Mouse (Mus musculus) cerebellum, adult 9-11 months (tissue): Measurements from ENCODE around the gene 1500015O10Rik.

Experiments
- DNase-seq: peaks from one replicate; pipeline ENCODE4 v3.0.0; 2022

The 1500015O10Rik gene

DNA sequence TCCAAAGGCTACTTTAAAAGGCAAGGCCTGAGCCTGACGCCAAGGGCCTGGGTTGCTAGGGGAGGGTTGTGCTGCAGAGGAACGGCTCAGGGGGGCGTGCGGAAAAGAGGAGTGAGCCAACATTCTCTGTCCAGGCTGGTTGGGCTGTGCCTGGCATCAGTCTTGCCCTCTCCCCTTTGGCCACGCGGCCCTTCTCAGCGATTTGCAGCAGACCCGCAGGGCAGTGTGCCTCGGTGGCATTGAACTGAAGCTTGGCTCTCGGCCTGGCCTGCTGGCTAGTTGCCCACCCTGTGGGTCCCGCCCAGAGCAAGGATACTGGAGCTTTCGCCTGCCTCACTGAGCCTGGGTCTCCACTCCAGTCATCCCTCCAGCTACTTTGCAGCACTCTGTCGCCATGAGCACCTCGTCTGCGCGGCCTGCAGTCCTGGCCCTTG lies at the start of gene 1500015O10Rik:
TSS of gene 1500015O10Rik (plus strand) at position 112 of the 434 bp plus-strand sequence.
- DNase-seq, result peak; percentile 45

DNA sequence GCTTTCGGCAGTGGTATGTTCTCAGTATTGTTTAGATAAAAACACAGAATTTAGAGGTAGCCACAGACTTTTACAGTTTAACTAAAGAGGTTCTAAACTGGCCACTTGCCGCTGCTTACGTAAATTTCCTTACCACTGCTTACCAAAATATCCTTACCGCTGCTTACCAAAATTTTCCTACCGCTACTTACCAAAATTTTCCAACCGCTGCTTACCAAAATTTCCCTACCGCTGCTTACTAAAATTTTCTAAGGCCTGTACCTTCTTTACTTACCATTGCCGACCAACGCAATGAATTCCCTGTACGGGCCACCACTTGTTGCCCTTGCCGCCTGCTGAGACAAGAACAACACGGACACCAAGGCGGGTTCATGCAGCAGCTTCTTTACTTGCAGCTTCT lies 40.4 kb upstream of the 1500015O10Rik start:
- no peak for DNase-seq

DNA sequence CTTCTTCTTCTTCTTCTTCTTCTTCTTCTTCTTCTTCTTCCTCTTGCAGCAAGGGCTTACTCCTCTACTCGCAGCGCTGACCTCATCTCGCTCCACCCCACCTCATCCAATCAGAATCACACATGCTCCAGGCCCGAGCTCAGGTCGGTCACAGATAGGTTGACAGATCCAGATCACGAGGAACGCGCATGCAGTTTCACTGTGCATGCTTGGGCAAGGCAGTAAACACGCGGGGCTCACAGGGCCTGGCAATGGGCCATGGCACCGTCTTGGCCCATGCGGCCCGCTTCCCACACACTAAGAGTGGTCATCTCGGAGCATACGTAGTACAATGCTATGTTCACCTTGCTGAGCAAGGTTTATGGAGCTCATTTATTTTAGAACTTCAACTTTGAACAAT lies 39.9 kb upstream of the 1500015O10Rik start:
- DNase-seq, result no peak

DNA sequence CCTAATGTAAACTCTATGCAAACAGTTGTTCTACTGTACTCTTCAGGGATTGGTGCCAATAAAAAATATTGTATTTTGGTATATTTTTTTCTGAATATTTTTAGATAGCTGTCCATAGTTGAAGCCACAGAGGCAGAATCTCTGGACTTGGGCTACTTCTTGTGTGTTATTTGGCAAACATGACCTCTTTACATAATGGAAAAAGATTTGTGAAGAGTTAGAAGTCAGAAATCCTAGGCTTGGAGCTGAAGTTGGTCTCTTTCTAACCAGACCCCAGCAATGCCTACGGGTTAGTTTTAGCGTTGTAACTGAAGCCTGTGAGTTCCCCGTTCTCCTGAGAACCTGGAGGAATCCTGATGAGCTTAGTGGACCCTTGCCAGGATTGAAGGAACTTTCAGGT lies 36.3 kb upstream of the 1500015O10Rik start:
- DNase-seq, result no peak

DNA sequence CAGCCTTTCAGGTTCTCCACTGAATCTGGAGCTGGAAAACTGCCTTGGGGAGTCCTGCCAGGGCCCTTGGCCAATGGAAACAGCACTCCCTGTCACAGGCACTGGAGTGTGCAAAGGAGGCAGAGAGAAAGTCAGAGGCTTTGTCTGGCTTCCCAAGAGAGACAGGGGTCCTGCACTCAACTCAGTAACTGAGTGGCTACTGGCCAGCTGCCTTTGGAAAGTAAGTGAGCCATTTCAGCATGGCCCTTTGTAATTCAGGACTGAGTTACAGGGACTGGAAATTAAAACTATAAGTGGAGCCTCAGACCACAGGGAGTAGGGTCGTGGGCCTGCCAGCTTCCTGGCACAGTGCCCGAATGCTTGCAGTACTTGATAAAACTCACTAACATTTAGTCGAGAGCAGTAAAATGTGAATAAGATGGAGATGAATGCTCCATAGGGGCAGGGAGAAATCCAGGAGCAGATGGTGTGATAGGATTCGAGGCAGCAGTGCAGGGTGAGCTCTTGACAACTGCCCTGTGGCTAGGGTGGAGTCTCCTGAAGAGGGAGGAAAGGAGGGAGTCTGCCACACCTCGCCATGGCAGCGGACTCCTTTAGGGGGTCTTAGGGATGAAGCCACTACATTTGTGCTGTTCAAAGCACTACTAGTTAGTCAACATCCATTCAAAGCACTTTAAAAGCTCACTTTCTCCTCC lies 35.4 kb upstream of the 1500015O10Rik start:
- peak; percentile 86 for DNase-seq

DNA sequence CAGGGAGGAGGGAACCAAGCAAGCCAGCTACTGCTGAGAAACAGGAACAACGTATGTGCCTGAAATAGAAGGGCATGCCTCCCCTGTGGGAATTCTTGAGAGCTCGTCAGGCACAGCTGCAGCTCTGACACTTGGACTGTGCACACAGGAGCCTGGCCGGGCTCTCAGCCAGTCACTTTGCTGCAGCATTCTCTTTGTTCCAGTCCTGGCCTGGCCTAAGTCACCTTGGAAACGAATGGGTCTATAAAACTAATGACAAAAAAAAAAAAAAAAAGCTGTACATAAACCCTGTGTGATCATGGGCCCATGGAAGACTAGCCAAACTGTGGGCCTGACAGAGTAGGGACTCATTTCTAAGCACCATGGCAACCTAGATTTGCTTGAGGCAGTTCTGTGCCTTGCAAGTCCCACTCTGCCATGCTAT lies 31.8 kb upstream of the 1500015O10Rik start:
- DNase-seq, result no peak

DNA sequence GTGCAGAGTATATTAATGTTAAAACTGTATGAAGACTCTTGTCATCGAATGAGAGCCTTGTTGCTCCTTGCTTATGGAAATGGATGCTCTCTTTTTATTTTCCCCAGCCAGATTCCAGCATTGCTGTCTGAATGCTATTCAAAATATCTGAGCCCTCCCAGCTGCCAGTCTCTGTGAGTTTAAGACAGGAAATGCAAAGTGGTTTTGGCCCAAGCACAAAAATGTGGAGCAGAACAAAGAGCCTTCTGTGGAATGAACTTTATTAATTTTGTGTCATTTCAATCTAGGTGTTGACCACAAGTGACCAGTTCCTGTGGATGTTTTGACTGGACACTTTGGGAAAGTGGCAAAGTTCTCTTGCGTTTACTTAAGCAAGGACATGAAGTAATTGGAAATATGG lies 15.6 kb upstream of the 1500015O10Rik start:
- no peak for DNase-seq

DNA sequence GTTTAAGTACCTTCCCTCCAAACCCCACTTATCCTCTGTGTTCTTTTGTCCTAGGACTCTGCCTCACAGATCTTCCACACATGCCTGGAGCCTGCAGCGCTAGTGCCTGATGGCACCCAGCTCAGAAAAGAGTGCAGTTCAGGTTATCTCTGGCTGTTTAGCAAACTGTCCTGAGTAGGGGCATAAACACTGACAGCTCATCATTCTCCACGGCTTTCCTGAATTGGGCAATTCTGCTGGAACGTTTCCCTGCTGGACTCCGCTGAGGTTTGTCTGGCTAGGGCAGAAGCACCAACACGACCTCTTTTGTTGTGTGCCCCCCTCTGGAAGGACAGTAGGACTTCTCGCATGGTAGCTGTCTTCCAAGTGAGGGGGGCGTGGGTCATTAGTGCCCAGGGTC lies 12.4 kb upstream of the 1500015O10Rik start:
- DNase-seq, result no peak

DNA sequence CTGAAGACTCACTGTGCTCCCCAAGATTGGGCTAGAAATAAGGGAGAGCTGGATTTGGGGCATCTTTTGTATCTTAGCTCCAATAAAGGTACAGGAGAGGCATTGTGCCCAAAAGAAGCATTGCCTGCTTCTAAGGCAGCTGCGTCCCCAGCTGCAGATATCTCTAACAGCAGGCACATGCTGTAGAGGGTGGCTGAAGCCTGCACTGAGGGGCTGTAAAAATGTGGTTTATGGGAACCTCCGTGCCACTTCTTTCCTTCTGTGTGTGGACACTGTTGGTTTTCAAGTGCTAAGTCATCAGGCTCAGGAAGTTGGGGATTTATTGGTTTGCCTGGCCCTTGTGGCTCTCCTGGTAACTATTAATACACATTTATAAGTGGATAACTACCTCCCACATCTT lies 11.6 kb upstream of the 1500015O10Rik start:
- DNase-seq, result no peak

DNA sequence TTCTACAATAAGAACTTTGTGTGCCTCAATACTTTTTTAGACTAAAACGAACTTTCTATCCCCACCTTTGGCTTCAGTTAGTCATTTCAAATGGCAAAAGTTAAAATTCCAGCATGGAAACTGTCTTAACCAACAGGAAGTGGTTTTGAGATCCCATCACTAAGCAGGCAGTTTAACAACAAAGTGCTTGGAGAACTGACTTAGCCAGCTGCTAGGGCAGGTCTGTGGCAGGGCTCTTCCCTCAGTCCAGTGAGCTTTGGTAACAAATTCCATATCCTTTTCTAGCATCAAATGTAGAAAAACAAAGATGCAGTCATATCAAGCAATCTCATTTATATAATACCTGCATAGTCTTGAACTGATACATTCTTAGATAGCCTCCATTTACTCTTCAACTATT lies 7.9 kb upstream of the 1500015O10Rik start:
- DNase-seq, result no peak

DNA sequence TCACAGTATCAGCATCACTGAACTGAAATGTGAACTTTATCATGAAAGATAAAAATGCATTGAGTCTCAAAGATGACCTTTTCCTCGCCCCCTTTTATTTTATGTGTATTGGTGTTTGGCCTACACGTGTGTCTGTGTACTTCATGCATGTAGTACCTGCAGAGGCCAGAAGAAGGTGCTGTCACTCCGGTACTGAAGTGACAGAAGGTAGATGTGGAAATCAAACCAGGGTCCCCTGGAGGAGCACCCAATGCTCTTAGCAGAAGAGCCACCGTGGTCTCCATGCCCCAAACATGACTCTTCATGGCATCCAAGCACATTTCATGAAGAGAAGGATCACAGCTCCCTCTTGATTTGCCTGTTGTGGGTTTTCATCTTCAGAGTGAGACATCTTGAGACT lies 1.7 kb downstream of the 1500015O10Rik start:
- DNase-seq, result no peak

DNA sequence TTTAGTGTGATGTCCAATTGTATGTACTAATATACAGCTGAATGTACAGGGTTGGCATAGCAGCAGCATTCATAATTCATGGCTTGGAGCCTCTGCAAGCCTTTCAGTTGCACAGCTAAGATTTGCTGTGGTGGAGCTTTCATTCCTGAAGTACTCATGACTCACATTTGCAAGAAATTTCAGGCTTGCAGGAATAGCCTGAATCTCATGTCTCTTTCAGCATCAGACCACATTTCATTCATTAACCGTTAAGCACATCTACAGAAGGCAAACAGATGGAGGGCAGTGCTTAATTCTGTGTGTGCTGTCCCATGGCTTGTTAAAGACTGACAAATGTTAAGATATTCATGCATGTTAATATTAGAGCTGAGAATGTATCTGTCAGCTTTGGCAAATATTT lies 2.3 kb downstream of the 1500015O10Rik start:
- no peak for DNase-seq

DNA sequence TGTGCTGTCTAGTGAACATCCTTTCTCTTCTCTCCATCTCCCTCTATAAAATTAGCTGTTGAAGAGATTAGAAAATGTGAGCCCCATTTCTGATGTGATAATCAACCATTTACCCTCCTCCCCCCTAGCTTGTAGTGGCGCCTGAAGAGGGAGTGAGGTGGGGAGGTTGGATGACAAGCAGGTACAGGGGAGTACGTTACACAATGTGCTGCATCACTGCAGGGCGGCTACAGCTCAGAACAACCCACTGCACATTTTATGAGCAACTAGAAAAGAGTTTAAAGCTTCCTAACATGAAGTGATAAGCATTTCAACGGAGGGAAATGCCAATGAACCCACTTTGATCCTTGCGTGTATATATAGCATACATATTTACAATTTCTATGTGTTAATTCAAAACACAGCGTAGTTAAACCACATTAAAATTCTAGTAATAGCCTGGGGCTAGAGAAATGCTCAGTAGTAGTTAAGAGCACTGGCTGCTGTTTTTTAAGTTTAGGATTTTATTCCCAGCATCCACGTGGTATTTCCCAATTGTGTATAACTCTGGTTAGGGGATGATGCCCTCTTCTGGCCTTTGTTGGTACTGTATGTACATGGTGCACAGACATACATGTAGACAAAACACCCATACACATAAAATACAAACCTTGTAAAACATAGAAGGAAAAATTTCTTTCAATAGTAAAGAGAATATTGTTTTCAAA lies 7.6 kb downstream of the 1500015O10Rik start:
- DNase-seq, result no peak

DNA sequence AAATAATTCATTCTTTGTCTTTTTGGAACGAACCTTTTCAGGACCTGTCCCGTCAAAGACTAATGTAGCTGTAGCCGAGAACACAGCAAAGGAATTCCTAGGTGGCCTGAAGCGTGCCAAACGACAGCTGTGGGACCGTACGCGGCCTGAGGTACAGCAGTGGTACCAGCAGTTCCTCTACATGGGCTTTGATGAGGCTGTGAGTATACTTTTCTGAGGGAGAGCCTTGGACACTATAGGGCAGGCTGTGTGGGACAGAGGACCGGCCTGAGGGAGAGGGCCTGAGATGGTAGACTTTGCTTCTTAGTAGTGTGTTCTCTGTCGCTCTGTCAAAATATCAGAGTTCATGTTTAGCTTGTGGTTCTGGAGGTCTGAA lies 8.1 kb downstream of the 1500015O10Rik start:
- no peak for DNase-seq

DNA sequence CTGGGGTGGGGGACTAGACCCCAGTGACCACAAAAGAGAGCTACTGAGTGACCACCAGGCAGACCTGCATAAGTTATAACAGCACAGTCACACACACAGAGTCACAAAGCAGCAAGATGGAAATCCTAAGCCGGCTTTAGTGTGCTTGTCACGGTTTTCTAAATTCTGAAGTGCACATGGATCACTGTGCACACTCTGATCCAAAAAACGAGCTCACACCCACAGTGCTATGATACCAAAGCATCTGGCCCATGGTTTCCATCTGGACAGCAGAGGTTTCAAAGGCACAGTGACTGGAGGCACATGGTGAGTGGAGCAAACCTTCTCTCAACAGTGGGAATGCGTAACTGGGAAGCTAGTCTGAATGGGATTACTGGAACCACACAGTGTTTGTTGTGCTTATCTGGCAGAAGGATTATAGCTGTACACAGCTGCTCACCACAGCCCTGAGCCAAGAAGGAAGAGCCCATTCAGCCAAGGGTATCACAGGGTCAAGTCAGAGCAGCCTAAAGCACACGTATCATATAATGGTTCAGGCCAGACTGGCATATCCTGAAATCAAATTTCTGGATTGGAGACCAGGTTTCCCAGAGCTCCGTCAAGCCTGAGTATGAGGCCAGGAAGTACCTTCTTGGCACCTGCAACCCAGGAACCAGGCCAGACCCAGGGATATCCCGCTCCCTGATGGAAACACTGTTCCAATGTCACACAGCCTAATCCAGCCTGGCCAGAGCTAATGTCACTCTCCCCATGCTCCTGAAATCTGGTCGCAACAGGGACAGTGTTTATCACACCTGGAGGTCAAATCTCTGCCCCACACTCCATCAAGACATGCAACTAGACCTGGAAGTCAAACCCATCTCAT lies 24.3 kb downstream of the 1500015O10Rik start:
- peak; percentile 35 for DNase-seq

DNA sequence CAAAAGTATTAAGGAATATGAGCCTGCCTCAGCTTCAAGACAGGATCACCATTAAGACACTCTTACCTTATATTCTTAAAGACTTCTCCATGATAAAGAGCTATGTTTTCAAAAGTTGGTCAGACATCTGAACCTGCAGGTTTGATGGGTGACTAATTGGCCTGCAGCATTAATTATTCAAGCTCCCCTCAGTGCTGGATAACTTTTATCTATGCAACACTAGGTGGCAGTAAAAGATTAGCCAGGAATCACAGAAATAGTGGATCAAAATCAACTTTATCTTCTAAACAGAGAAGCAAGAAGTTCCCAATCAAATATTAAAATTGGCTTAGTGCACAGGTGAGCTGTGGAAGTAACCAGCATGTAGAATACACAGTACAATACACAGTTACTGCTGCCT lies 29.7 kb downstream of the 1500015O10Rik start:
- DNase-seq, result no peak

DNA sequence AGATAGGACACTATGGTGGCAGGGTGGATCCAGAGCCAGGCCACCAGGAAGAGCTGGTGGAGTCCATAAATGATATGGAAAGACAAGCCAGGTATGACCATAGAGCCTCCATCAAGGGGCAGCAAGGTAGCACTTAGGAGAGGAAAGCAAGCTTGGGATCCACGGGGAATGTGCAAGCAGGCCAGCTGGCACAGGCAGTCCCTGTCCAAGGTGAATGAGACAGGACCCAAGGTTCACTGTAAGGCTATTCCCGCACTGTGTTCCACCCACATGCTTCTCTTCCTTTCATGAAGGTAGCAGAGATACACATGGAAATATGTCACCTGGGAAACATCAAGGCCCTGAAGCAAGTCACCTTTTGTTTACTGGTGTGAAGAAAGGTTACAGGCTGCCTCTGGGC lies 34.1 kb downstream of the 1500015O10Rik start:
- DNase-seq, result no peak

DNA sequence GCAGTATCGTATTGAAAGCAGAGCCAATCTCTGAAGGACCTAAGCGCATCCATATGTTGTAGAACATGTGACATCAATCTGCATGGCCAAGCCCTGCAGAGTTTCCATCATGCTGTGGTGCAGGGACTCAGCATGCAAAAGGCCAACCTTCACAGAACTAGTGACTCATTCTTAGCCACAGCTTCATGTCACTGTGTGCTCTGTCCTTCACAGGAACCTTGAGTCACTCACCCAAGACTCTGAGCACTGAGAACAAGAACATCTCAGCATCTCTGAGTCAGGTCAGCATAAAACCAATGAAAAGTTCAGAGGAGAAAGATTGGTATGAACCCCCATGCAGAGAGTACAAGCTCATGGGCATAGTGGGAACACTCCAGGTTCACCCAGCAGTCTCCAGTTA lies 35.9 kb downstream of the 1500015O10Rik start:
- no peak for DNase-seq

DNA sequence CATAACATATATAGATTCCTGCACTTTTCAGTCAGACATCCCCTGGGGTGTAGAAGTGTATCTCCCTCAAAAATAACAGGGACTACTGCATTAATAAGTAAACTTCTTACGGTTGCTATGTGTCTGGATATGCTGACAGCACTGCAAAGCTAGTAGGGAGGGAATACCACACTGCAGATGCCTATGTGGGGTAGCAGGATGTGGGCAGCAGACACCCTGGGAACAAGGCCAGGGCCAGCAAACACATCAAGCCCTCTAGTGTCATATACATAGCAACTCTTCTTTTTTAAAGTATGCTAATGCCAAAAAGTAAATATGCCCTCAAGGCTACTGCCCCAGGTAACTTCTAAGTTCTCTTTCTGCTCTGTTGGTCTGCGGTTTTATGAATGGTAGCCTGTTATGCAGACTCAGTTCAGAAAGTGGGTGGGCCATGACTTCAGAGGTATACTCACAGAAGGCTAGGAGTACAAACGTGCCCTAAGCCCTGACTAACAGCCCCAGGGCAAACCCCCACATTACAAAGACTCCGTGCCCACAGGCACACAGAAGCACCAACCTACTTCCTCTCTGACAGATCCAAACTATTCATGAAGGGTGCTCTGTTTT lies 38.1 kb downstream of the 1500015O10Rik start:
- no peak for DNase-seq

DNA sequence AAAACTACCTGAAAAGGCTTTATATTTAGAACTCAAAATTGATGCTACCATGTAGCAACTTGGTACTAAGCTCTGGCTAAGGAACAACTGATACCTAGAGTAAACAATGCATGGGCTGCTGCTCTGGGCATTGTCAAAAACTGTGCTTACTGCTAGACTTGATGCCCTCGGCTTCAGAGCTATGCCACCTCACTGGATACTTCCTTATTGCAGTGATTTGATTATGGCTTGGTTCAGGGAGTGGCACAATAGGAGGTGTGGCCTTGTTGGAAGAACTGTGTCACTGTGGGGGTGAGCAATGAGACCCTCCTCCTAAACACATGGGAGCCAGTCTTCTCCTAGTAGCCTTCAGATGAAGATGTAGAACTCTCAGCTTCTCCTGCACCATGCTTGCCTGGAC lies 38.9 kb downstream of the 1500015O10Rik start:
- DNase-seq, result no peak

DNA sequence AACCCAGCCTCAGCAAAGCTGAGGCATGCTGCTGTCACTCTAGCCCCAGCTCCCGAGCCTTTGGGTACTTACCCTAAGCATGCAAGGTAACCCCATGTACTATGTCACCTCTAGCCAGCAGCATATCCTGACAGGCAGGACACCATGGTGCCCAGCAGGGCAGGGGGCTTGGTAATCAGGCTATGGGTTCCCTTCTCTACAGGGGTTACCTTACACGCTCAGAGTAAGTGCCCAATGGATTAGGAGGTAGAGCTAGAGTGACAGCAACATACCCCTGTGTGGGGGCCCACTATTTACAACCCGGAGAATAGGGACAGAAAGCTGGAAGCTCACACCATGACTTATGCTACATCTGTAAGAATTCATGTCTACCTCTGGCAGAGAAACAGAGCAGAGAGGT lies 39.6 kb downstream of the 1500015O10Rik start:
- no peak for DNase-seq

DNA sequence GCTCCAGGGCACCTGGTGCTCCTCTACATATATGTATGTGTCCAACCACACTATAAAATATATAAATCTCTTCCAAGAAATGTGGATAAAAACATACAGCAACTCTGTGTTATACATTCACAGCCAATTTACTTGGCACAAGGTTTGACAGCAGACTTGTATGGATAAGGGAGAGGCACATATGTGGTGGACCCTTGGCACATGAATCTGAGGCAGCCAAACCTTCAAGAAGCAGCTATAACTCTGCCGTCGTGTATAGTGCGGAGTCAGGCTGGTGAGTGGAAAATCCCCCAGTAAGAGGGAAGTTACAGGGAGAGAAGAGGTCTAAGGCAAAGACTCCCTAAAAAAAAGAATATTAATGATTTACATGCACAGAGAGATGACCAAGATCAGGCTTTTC lies 42.3 kb downstream of the 1500015O10Rik start:
- DNase-seq, result no peak

DNA sequence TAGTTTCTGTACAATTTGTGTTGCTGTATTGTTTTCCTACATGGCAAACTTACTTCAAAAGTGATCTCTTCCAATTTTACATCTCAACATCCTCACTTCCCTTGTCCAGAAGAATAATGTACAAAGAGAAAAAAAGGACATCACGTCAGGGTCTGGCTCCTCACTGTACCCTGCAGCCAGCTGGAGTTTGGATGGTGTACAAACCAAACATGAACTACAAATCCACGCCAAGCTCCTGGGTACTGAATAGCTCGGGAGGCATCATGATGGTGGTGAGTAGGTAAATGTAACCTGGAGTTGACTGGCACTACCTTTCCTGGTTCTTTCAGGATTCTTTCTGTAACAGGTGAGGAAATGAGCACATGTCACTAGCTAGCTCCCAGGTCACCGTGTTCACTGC lies 43.7 kb downstream of the 1500015O10Rik start:
- DNase-seq, result no peak
